Mouse (Mus musculus): ENCODE measurements around the gene Tpsab1.

Gene Tpsab1

GRCm38 (mm10) chr17:25345462-25345861, at the start of gene Tpsab1:
Gene Tpsab1, minus strand, starts transcription at chr17:25345562.
- DNase-seq (ENCODE audit: low spot score) = no peak

GRCm38 (mm10) chr17:25394526-25394925, 49.2 kb upstream of the Tpsab1 start:
- DNase-seq (ENCODE audit: low spot score) = no peak

- DNase-seq (ENCODE audit: low spot score) = no peak
These were observed 28.6 kb upstream of the Tpsab1 start for GRCm38 (mm10) chr17:25374011-25374410.

- no peak for DNase-seq (ENCODE audit: low spot score)
These were observed 27.1 kb upstream of the Tpsab1 start for GRCm38 (mm10) chr17:25372491-25372890.

- no peak for DNase-seq (ENCODE audit: low spot score)
These were observed 23.6 kb upstream of the Tpsab1 start, which contains the start of gene Tpsg1 for GRCm38 (mm10) chr17:25368973-25369372. Gene Tpsg1, plus strand, starts transcription at chr17:25369273.

- no peak for DNase-seq (ENCODE audit: low spot score)
These were observed 20.6 kb upstream of the Tpsab1 start, which contains the start of gene Tpsb2 for GRCm38 (mm10) chr17:25366005-25366404. Gene Tpsb2, plus strand, starts transcription at chr17:25366305.

- no peak for DNase-seq (ENCODE audit: low spot score)
These were observed 18.4 kb upstream of the Tpsab1 start for GRCm38 (mm10) chr17:25363726-25364125.

- no peak for DNase-seq (ENCODE audit: low spot score)
These were observed 15.9 kb upstream of the Tpsab1 start for GRCm38 (mm10) chr17:25361291-25361690.

GRCm38 (mm10) chr17:25341490-25341889, 3.9 kb downstream of the Tpsab1 start:
- no peak for DNase-seq (ENCODE audit: low spot score)

GRCm38 (mm10) chr17:25340003-25340402, 5.4 kb downstream of the Tpsab1 start:
- DNase-seq (ENCODE audit: low spot score) = no peak

GRCm38 (mm10) chr17:25338218-25338617, 7.1 kb downstream of the Tpsab1 start:
- no peak for DNase-seq (ENCODE audit: low spot score)

GRCm38 (mm10) chr17:25333943-25334342, 11.4 kb downstream of the Tpsab1 start:
- DNase-seq (ENCODE audit: low spot score) = no peak

- DNase-seq (ENCODE audit: low spot score) = no peak
These were observed 13.0 kb downstream of the Tpsab1 start for GRCm38 (mm10) chr17:25332321-25332720.

- DNase-seq (ENCODE audit: low spot score) = no peak
These were observed 22.4 kb downstream of the Tpsab1 start for GRCm38 (mm10) chr17:25322930-25323329.

- DNase-seq (ENCODE audit: low spot score) = no peak
These were observed 24.5 kb downstream of the Tpsab1 start for GRCm38 (mm10) chr17:25320819-25321218.

GRCm38 (mm10) chr17:25318354-25318753, 27.0 kb downstream of the Tpsab1 start, which contains the start of gene Prss29:
Gene Prss29, plus strand, starts transcription at chr17:25318654.
- DNase-seq (ENCODE audit: low spot score) = no peak

- no peak for DNase-seq (ENCODE audit: low spot score)
These were observed 37.0 kb downstream of the Tpsab1 start, which contains the start of gene Prss28 for GRCm38 (mm10) chr17:25308346-25308745. Gene Prss28, plus strand, starts transcription at chr17:25308646.

GRCm38 (mm10) chr17:25298094-25298493, 47.3 kb downstream of the Tpsab1 start, which contains the start of gene Prss34:
Gene Prss34, plus strand, starts transcription at chr17:25298394.
- DNase-seq (ENCODE audit: low spot score) = no peak

- DNase-seq (ENCODE audit: low spot score) = no peak
These were observed 51.3 kb downstream of the Tpsab1 start for GRCm38 (mm10) chr17:25294111-25294510.

- DNase-seq (ENCODE audit: low spot score) = no peak
These were observed 51.9 kb downstream of the Tpsab1 start for GRCm38 (mm10) chr17:25293495-25293894.

Measured in ovary, adult 18-20 months (tissue).